Mouse (Mus musculus): ENCODE data around the gene Dis3l2.
A peak's percentile ranks its signal among the peaks of the same experiment; 100 is the strongest.

Gene Dis3l2

DNA sequence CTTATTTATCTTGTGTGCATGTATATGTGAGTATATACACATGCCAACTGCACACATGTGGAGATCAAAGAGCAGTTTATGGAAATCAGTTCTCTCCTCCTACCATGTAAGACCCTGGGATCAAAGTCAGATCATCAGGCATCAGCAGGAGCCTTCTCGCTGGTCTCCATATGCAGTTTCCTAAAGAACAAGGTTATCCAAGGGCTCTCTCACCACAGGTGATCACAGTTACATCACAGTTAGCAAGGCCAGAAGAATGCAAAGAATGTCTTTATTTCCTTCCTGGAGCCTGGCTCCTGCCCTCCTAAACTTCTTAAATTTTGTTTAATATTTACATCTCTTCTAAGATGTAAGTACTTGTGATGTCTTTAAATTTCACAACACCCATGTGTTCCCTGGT, 304.6 kb downstream of the Dis3l2 start:
- no peak for DNase-seq (ENCODE audit: low read depth in 2 of 2, low spot score in 2 of 2)

DNA sequence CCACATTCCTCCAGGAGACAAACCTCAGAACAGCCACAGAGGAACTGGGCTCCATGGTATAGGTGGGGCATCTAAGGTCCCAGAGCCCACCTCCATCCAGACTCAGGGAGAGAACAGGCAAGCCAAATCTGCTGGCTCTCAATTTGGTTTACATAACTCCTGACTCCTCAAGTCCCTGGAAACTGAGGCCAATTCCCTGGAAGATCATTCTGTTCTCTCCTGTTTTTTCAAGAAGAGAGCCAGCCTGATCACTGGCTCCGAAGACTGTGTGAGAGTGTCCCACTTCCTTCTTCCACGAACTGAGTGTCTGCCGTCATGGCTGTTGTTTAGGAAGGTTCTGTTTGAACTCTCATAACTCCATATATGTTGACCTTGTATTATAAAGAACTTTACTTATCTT, 305.5 kb downstream of the Dis3l2 start:
- DNase-seq (ENCODE audit: low read depth in 2 of 2, low spot score in 2 of 2): no peak

DNA sequence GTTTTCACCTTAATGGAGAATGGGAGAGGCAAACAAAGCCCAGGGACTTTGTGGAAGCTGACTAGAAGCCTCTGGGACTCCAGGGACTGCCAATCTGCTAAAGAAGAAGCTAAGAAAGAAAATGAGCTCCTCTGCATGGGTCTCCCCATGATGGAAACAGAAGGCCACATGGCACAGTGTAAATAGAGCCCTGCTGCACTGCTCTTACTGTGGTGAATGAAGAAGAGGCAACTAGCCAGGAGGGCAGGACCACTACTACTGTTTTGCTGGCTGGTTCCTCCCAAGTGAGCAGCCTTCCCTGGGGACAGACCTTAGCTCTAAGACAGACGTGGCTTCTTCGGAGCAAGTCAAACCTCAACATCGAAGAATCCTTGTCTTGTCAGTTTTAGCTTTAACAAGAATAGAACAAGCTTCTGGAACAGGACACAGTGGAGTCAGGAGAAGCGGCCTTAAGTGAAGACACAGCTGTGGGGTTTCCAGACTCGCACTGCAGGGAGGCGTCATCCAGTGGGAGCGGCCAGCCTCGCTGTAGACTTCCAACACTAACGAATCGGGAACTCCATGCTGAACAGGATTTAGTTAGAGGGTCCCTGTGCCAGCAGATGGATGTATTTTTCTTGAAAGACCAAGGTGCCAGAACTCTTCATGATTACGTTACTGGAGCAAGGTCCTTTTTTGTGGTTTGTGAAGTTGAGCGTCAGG, 307.2 kb downstream of the Dis3l2 start:
- DNase-seq (ENCODE audit: low read depth in 2 of 2, low spot score in 2 of 2): no peak

DNA sequence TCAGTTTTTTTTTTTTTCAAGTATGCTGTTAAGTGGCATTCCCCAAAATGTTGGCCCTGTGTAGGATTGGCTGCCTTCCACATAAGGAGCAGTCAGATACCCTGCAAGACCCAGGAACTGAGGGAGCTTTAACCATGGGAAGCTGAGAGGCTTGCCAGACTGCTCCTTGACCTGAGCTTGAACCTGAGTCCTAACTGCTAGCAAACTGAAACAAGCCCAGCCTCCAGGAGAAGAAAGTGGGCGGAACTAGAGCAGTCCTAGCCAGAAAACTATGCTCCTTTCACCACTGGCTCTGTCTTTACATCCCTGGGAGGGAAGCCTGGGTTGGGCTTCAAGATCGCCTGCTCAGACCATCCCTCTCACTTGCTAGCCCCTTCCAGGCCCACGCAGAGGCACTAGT, 308.1 kb downstream of the Dis3l2 start:
- DNase-seq (ENCODE audit: low read depth in 2 of 2, low spot score in 2 of 2): no peak

- DNase-seq (ENCODE audit: low read depth in 2 of 2, low spot score in 2 of 2): no peak
Observed at GRCm38 (mm10) chr1:87012606-87013005, 309.0 kb downstream of the Dis3l2 start.

DNA sequence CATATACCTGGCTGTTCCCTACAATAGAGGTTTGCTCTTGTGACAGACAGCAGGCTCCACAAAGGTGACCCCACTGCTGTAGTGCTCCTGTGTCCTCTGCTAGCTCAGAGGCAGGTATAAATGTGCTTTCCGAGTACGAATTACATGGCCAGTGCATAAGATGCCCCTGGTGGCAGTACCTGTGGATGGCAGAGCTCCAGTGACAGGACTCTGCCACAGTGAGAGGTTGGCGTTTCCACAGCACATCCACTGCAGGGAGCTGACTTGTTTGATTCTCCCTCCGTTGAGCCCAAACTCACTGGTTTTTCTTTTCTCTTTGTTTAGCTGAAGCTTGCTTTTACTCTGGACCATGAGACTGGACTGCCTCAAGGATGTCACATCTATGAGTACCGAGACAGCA, 317.1 kb downstream of the Dis3l2 start:
- DNase-seq (ENCODE audit: low read depth in 2 of 2, low spot score in 2 of 2): no peak

DNA sequence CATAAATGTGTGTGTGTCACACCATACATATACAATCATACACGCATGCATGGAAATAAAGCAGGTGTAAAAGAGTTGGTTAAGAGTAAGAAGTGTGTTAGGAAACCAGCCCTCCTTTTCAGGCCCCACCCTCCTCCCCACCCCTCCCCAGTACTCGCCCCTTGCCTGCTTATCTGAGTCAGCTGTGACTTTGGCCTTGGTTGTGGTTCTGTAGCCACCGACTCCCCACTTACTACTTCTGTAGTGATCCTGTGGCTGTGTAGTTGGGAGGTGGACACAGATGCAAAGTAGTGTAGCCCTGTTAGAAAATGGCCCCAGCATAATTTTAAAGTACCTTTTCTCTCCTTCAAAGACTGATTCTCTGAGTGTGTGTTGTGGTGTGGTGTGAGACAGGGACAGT, 318.0 kb downstream of the Dis3l2 start:
- no peak for DNase-seq (ENCODE audit: low read depth in 2 of 2, low spot score in 2 of 2)

- DNase-seq (ENCODE audit: low read depth in 2 of 2, low spot score in 2 of 2): no peak
Observed at GRCm38 (mm10) chr1:87023291-87024170, 319.9 kb downstream of the Dis3l2 start.

- no peak for DNase-seq (ENCODE audit: low read depth in 2 of 2, low spot score in 2 of 2)
Observed at GRCm38 (mm10) chr1:87025021-87025420, 321.4 kb downstream of the Dis3l2 start.

DNA sequence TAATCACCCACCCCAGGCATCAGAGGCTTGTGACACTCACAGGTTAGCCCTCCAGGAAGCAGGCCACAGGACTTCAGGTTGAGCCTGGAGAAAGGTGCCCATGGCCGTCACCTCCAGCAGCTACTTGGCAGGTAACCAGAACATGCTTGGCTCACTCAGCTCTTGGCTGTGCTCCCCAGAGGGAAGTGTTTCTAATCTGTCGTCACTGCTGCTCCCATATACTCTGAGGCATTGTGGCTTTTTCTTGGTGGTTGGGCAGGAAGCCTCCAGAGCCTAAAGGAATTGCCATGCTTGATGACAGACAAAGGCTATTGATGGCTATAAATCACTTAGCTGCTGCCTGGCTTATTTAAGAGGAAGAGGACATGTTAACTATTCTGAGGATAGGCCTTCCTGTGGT, 325.2 kb downstream of the Dis3l2 start:
- no peak for DNase-seq (ENCODE audit: low read depth in 2 of 2, low spot score in 2 of 2)

DNA sequence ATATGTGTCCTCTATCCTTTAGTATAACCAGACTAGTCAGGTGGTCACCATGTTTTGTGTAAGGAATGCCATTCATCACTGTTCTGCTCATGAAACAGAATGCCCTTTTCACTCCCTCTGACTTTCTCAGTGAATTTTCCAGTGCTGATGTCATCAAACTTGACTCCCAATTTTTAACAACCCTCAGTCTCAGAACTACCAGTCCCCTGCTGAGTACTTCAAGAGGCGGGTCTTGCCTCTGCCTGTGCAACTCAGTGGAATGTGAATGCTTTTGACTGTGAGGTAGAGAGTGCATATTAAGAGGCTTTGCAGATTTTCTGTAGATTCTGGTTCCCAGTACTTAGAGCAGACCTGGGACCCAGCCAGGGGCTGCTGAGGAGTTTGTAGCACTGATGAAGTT, 327.0 kb downstream of the Dis3l2 start:
- DNase-seq (ENCODE audit: low read depth in 2 of 2, low spot score in 2 of 2): no peak

- no peak for DNase-seq (ENCODE audit: low read depth in 2 of 2, low spot score in 2 of 2)
Observed at GRCm38 (mm10) chr1:87032466-87032865, 328.9 kb downstream of the Dis3l2 start.

GRCm38 (mm10) chr1:87035532-87036161, 332.0 kb downstream of the Dis3l2 start:
- no peak for DNase-seq (ENCODE audit: low read depth in 2 of 2, low spot score in 2 of 2)

GRCm38 (mm10) chr1:87036334-87036733, 332.7 kb downstream of the Dis3l2 start:
- DNase-seq (ENCODE audit: low read depth in 2 of 2, low spot score in 2 of 2): no peak

GRCm38 (mm10) chr1:87038477-87039070, 335.0 kb downstream of the Dis3l2 start:
- DNase-seq (ENCODE audit: low read depth in 2 of 2, low spot score in 2 of 2): no peak

- peak; percentile 16 to 45 for DNase-seq (ENCODE audit: low read depth in 2 of 2, low spot score in 2 of 2)
Observed at GRCm38 (mm10) chr1:87041119-87041518, 337.5 kb downstream of the Dis3l2 start.

DNA sequence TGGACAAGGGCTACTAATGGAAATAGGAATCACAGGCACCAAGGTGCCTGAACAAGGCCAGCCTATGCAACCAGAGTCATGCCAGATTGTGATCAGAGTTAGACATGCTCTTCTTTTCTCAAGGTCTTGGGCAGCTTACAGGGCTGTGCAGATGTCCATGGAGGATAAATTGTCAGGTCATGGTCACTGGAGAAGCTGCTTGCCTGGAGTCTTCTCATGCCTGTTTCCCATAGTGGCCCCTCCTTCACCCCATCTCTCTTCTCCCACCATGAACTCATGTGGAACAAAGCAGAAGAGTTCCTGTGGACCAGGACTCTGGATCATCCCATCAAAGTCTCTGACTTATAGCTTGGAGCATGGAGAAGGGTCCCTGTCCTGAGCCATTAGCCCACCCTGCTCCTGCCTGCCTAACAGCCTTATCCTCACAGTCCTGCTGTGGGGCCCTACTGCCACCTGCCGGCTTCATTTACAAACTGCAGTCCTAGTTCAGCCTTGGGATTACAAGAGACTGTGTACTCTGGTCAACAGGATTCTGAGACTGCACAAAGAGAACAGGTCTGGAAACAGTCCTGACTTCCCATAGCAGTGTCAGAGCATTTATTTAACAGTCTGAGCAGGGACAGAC, 338.3 kb downstream of the Dis3l2 start:
- DNase-seq (ENCODE audit: low read depth in 2 of 2, low spot score in 2 of 2): peak in 1 of 2 experiments; percentile 39

GRCm38 (mm10) chr1:87050072-87050471, 346.5 kb downstream of the Dis3l2 start:
- DNase-seq (ENCODE audit: low read depth in 2 of 2, low spot score in 2 of 2): no peak

GRCm38 (mm10) chr1:87050700-87051099, 347.1 kb downstream of the Dis3l2 start:
- DNase-seq (ENCODE audit: low read depth in 2 of 2, low spot score in 2 of 2): no peak

GRCm38 (mm10) chr1:87051369-87051768, 347.8 kb downstream of the Dis3l2 start:
- DNase-seq (ENCODE audit: low read depth in 2 of 2, low spot score in 2 of 2): no peak

DNA sequence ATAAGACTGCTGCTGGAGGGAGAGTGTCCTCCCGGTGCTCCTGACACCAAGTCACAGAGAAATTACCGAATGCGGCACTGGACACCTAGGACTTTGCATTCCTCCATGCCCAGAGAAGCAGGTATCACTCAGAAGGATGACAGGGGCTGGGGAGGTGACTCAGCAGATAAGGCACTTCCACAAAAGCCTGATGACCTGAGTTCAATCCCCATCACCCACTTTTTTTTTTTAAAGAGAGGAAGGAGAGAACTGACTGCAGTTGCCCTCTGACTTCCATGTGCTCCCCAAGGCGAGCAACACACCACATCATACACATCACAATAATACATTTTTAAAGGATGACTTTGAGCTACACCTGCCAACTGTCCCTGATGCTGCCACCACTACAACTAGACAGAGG, 353.5 kb downstream of the Dis3l2 start:
- DNase-seq (ENCODE audit: low read depth in 2 of 2, low spot score in 2 of 2): no peak
